Mouse (Mus musculus): ENCODE measurements around the gene Gm20388.

Gene Gm20388

GRCm38 (mm10) chr8:124311723-124312122 is 4401.1 kb downstream of the Gm20388 start:
- no peak for DNase-seq (ENCODE audit: low spot score in 2 of 2)

GRCm38 (mm10) chr8:124312228-124312627 is 4401.6 kb downstream of the Gm20388 start:
- no peak for DNase-seq (ENCODE audit: low spot score in 2 of 2)

GRCm38 (mm10) chr8:124314803-124315202 is 4404.2 kb downstream of the Gm20388 start:
- no peak for DNase-seq (ENCODE audit: low spot score in 2 of 2)

DNA sequence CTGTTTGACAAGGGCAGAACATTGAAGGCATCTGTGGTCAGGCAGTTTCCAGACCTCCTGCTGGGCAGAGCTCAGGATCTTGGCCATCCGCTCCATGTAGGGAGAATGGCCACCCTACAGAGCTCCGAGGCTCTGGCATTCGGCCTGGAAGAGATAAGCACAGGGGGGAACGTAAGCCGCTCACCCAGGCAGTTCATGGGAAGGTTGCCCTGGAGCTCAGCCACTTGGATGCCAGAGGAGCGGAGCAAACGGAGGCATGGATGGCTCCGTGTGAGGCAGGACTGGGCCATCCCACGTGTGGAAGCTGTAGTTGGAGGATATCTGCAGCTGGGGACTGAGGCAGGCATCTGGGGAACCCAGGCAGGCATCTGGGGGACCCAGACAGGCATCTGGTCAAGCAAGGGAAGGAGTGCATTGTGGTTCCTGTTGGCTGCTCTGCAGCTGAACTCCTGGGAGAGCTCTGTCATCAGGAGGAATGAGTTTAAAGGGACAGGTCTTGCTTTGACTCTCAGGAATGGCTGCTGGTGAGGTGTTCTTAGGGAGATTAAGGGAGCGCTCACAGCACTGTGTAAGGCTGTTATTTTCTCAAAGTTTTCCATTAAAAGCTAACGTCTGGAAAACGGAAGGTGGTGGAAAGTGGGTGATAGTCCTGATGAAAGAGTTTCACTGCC is 4406.0 kb downstream of the Gm20388 start:
- no peak for DNase-seq (ENCODE audit: low spot score in 2 of 2)

DNA sequence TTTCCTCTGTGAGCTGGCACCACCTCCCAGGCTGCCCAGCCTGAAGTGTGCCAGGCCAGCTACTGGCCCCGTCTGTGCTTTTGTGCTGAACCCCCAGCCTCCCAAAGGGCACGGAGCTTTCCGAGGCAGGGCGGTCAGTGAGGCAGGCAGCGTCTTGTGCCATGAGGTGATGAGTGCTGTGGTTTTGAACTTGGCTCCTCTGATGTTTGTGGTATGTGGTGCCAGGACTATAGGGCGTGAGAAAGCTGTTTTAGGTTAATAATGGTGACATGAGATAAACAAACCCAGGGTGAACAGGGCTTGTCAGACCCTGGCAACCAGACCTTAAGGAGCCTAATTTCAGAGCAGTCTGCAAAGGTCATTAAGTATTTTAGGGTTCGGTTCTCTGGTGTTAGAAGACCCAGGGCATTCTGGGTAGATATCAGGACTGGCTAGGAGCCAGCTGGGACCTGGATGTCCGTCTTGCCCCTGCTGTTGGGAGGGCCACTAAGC is 4406.6 kb downstream of the Gm20388 start:
- DNase-seq (ENCODE audit: low spot score in 2 of 2), result no peak

- no peak for DNase-seq (ENCODE audit: low spot score in 2 of 2)
Measured at GRCm38 (mm10) chr8:124317821-124318220, 4407.2 kb downstream of the Gm20388 start.

DNA sequence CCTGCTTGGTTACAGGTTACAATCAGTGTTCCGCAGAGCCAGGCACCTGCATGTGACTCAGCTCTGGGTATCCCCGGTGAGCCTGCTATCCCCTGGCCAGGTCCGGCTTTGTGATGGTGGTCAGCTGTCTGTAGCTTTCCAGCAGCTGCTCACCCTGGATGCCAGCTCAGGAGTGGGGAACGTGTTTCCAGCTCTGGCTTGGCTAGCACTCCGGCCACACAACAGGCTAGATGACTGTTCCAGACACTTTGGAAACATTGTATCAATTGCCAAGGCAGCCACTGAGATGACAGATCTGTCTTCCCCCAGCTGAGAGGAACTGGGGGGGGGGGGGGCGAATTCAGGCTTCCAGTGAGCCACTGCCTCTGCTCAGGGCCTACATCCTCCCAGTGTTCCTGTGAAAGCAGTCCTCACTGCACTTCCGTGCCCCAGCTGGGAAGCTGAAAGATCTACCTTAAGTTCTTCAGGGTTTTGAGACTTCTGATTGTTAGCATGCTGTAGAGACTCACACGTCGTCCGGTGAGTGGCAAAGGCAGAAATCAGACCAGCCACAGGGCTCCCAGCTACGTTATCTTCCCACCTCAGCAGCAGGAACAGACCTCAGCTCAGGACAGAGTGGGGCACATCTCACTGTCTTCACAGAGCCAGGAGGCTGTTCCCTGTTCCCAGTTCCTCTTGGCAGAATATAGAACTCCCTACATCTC is 4408.1 kb downstream of the Gm20388 start:
- DNase-seq (ENCODE audit: low spot score in 2 of 2), result no peak

GRCm38 (mm10) chr8:124319316-124319652 is 4408.6 kb downstream of the Gm20388 start:
- no peak for DNase-seq (ENCODE audit: low spot score in 2 of 2)

GRCm38 (mm10) chr8:124321227-124321840 is 4410.7 kb downstream of the Gm20388 start:
- no peak for DNase-seq (ENCODE audit: low spot score in 2 of 2)

DNA sequence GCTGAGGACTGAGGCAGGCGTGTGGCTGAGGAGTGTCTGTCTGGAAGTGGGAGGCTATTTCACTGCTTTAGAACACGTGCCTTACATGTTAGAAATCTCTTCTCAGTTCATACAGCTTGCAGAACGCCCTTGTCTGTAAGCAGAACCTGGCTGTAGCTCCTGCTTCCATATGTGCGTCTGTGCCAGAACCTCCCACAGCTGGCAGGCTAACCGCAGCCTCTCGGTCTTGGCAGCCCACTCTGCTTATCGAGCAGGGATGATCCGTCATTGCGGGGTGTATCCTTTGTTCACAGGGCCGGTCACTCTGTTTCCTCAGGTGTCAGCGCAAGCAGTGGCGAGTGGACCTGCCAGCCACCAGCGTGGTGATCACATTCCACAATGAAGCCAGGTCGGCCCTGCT is 4412.7 kb downstream of the Gm20388 start:
- DNase-seq (ENCODE audit: low spot score in 2 of 2), result peak; percentile 33 to 69

DNA sequence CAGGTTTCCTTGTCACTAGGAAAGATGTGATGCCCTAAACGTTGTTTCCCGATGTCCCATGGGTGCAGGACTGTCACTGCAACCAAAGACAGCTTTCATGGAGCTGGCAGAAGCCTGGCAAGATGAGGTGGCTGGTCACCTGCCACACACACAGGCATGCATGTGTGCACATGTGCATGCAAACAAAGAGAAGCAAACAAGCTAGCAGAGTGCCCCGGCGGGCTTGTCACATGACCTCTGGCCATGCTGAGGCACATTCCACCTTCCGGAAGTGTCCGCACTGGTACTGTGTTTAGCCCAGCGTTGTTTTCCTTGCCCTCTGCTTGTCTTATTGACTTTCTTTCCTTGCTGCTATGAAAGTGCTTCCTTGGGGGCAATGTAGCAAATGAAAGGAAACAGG is 4417.6 kb downstream of the Gm20388 start:
- no peak for DNase-seq (ENCODE audit: low spot score in 2 of 2)

- DNase-seq (ENCODE audit: low spot score in 2 of 2), result no peak
Measured at GRCm38 (mm10) chr8:124329690-124330089, 4419.0 kb downstream of the Gm20388 start.

- peak in 1 of 2 experiments; percentile 34 for DNase-seq (ENCODE audit: low spot score in 2 of 2)
Measured at GRCm38 (mm10) chr8:124330433-124330832, 4419.8 kb downstream of the Gm20388 start.

DNA sequence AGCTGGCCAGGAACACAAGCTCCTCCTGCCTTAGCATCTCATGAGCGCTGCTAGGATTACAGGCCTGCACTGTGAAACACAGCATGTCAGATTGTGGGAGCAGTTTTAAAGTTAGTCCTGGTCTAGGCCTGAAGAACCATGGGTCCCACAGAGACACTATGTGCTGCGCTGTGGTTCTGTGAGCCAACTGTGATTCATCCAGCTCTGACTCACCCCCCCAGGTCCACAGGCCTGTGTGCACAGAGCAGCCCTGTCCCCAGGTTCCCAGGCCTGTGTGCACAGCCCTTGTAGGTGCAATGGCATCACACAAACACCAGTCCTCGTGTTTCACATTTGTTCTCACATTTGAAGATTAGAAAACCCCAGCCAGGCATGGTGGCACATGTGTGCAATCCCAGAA is 4420.5 kb downstream of the Gm20388 start:
- no peak for DNase-seq (ENCODE audit: low spot score in 2 of 2)

DNA sequence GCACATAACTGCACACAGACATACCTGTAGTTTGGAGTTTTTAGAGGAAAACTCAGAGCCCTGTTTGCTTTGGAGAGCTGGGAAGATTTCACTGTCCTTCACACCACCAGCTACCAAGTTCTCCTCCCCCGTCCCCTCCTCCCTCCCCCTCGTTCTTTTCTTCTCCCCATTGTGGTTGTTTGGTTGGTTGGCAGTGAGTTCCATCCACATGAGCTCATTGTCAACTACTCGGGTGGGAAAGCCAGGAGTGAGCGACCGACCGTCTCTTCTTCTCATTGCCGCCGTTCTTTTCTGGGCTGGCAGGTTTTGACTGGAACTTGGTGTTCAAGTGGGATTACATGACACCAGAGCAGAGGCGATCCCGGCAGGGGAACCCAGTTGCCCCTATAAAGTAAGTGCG is 4421.1 kb downstream of the Gm20388 start:
- DNase-seq (ENCODE audit: low spot score in 2 of 2), result no peak

DNA sequence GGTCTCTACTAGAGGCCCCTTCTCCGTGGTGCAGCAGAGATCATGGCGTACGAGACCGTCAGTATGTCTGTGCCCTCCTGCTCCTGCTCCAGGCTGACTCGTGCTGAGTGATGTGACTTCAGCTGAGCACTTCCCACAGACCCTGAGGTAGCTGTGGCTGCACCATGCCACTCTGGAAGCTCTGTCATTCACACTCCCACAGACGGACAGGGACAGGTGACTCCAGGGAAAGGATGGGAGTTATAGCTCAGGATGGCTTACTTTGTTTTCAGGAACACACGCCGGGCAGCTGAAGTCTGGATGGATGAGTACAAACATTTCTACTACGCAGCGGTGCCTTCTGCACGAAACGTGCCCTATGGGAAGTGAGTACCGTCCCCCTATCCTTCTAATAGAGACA is 4425.7 kb downstream of the Gm20388 start:
- no peak for DNase-seq (ENCODE audit: low spot score in 2 of 2)

DNA sequence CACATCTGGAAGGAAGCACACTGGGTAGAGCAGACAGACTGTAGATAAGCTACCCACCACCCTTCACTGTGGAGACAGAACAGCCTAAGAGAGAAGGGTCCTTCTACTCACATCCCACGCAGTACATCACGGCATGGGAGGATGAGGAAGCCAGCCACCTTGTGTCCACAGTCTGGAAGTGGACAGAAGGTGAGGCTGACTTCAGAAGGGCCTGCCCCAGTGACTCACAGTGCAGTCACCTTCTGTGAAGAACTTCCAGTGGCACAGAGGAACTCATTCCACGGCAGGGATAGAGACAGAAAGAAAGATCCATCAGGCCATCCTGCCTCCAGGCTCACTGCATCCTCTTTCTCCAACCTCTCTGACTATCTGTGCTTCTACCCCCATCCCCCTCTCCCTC is 4429.1 kb downstream of the Gm20388 start:
- no peak for DNase-seq (ENCODE audit: low spot score in 2 of 2)

DNA sequence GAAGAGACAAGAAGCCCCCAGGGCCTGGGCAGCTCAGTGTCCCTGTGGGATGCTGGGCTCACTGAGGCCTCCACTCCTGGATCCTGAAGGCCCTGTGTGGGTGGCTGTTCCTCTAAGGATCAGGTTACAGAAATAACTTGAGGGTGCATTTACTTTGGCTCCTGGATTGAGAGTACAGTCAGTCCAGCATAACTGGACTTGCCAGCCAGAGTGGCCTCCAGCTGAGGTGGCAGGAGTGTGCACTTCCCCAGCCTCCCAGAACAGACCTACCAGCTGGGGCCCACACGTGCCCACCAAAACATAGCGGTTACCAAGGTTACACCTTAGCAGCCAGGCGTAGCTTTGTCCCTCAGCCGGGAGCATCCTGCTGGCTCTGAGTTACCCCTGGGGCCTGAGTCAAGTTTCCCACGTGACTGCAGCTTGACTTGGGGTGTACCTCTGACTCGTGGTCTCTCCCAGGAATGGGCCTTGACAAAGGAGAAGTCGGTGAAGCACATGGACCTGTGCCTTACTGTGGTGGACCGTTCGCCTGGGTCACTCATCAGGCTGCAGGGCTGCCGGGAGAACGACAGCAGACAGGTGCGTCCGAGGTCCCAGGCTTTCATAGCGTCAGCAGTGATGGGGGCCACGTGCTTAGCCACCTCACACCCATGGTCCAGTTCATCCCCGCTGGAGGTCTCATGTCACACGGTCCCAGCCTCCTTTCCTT is 4429.9 kb downstream of the Gm20388 start:
- no peak for DNase-seq (ENCODE audit: low spot score in 2 of 2)

DNA sequence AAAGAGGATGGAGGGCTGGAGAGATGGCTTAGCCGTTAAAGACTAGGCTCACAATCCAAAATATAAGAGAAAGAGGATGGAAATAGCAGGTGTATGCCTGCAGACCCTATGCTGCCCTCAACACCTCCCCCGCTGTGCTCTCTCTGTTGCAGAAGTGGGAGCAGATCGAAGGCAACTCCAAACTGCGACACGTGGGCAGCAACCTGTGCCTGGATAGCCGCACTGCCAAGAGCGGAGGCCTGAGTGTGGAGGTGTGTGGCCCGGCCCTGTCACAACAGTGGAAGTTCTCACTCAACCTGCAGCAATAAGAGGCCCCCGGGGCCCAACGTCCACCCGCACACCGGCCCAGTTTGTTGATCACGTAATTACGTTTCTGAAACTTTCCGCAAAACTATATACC is 4432.5 kb downstream of the Gm20388 start:
- DNase-seq (ENCODE audit: low spot score in 2 of 2), result peak in 1 of 2 experiments; percentile 46

DNA sequence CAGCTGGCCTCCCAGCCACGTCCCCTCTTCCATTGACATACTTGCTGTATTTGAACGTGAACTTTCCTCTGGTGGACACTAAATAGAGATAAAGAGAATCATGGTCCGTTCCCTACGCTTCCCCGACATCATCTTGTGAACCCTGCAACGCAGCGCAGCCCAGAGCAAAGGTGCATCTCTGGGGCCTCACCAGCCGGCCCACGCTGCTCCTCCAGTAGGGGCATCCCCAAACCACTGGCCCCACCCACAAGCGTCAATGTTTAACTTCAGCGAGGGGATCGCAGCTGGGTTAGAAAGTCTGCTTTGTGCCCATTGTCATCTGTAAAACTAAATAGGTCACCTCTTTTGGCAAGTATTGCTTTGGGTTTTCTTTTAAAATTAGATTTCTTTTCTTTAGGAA is 4433.4 kb downstream of the Gm20388 start:
- no peak for DNase-seq (ENCODE audit: low spot score in 2 of 2)

DNA sequence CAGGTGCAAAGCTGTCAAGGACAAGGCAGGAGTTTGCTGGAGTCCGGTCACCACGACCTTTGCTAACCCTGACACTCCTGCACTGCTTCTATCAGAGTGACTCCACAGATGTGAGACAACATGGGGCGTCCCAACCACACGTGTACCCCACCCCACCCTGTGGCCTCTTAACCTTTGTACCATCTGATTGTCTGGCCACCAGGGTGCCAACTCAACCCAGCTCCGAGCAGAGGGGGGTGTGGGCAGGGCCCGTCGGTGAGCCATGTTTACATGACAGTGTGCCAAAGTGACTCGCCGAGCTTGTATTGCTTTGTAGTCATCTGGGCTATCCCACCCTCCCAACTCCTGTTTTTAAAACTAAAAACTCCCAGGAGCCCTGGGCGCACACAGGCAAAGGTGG is 4434.5 kb downstream of the Gm20388 start:
- DNase-seq (ENCODE audit: low spot score in 2 of 2), result no peak

DNA sequence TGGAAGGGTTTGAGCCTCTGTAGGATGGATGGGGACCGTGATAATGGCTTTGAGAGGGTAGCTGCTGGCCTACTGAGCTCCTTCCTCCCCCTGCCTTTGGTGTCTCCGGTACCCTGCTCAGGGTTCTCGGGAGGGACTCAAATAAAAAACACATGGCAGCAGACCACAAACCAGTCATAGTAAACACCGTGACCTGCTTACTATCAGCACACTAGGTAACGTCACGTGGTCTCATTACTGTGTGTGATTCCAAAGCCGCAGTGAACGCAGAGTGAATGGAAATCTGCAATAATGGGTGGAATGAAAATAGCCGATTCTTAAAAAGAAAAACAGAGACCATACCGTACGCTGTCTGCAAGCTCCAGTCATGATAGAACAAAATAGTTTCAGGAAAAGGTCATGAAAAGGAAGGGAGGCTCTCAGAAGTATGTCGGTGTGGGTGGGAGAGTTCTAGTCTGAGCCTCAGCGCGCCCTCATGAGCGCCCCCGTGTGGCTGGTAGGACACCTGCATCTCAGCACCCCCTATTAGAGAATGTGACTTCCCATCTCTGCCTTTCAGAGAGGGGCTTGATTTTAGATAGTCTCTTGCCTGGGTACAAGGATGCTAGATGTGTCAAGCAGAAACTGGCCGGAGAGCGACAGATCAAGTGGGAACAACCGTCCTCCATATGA is 4436.3 kb downstream of the Gm20388 start:
- DNase-seq (ENCODE audit: low spot score in 2 of 2), result peak in 1 of 2 experiments; percentile 58

Measured in left cerebral cortex, adult 9 months (tissue).